Mouse (Mus musculus): ENCODE measurements at regions not wholly inside any gene's neighbourhood (a gene's known extent, or its start where the extent isn't known, plus 50 kb on each side); places are given as distances from the start of the nearest gene placed in this dataset.

DNA sequence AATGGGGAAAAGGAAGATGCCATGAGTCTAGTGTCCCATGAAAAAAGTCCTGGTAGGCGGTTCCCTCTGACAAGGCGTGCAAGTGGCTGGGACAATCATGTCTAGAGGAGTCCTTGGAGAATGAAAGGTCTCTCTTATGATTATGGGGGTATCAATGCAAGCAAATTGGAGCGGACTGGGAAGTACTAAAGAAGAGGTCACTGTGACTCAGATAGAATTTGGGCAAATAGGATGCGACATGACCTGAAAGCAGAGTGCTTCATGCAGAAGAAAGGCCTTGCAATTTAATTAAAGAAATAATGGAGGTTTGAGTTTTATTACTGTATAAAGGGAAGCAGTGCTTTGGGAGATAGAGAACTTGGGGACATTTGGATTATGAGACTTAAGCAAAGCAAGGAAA is 330.3 kb downstream of the Tmem38b start:
- TF ChIP-seq POLR2A (IDR thresholded peaks at IDR 0.05; ENCODE audit: low read depth, low read length), result no peak
- no peak for TF ChIP-seq CTCF (conservative IDR thresholded peaks at IDR 0.05; ENCODE audit: insufficient read depth, insufficient read length, low read depth, low read length)

Measured in kidney, adult 2 months (tissue).